Mouse (Mus musculus) intestine, embryonic 16.5 days (tissue): ENCODE measurements around the gene Scn8a. TPM values are rescaled to one million over a fixed set of nuclear protein-coding genes. Genes with fewer than 3 reads are reported as not detected.
A peak's percentile ranks its signal among the peaks of the same experiment; 100 is the strongest.

Experiments used
- ATAC-seq: fragments of 200-750 bp; cut with Nextera tagmentation; 2 replicates; pipeline ENCODE4 v1.8.0; 2017; ENCODE audit warnings: moderate TSS enrichment, moderate library complexity
- H3K27ac ChIP-seq: fragments of 300-500 bp; sonication (generic); 2 replicates; pipeline ENCODE4 v1.5.1; 2014; ENCODE audit warnings: mild to moderate bottlenecking, low read length
- H3K27me3 ChIP-seq: fragments of 300-500 bp; sonication (generic); replicated peaks from 2 replicates; pipeline ENCODE4 v1.6.1; 2014; ENCODE audit warnings: low read length, control low read depth, mixed read lengths; ENCODE audit not compliant: control insufficient read depth, insufficient read depth
- H3K36me3 ChIP-seq: fragments of 300-500 bp; sonication (generic); 2 replicates; pipeline ENCODE4 v1.6.1; 2014; ENCODE audit warnings: low read length, control low read depth; ENCODE audit not compliant: control insufficient read depth, insufficient read depth
- H3K4me1 ChIP-seq: fragments of 300-500 bp; sonication (generic); 2 replicates; pipeline ENCODE4 v1.6.1; 2014; ENCODE audit warnings: low read length, control low read depth, mixed read lengths; ENCODE audit not compliant: control insufficient read depth, insufficient read depth
- H3K4me2 ChIP-seq: fragments of 300-500 bp; sonication (generic); 2 replicates; pipeline ENCODE4 v1.6.1; 2014; ENCODE audit warnings: low read depth, low read length, control low read depth
- H3K4me3 ChIP-seq: fragments of 300-500 bp; sonication (generic); 2 replicates; pipeline ENCODE4 v1.5.1; 2014; ENCODE audit warnings: mild to moderate bottlenecking, low read length
- H3K9ac ChIP-seq: fragments of 300-500 bp; sonication (generic); 2 replicates; pipeline ENCODE4 v1.6.1; 2014; ENCODE audit warnings: low read depth, low read length
- H3K9me3 ChIP-seq: fragments of 300-500 bp; sonication (generic); 2 replicates; pipeline ENCODE4 v1.6.1; 2016; ENCODE audit warnings: low read length, control low read depth; ENCODE audit not compliant: control insufficient read depth
- WGBS: fragments of 180-500 bp; shearing (Covaris S2); extraction: QIAGEN DNeasy Blood & Tissue Kit; methylation state at CpG from one replicate; pipeline ENCODE4 v1.1.7; 2014; 5-methylcytosine and 5-hydroxymethylcytosine counted together
- polyA plus RNA-seq: library from polyadenylated mRNA; unstranded; fragments of >200 nt; fragmentation: Nextera tagmentation; extraction: Ambion mirVana; gene quantifications from 2 replicates; pipeline ENCODE4 v1.2.1, GENCODE M21; 2015

The Scn8a gene
- polyA plus RNA-seq, 1 experiment from 2014 or later = 0.95 TPM

DNA sequence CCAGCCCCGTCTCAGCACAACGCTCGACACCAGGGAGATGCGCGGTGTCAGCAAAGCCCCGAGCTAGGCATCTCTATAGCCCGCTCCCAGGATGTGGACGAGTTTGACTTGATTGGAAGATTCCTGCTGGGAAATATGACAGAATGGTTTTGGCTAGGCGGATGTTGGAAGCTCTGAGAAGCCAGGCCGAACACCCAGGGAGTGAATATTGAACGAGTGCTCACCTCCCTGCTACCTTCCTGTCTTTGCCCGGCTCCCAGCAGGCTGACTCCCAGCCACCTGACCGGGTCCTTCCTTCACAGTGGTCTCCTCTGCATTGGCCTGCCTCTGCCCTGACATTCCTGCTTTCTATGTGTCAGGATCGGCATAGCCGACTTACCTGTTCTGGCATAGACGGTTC lies 85.1 kb downstream of the Scn8a start:
- no peak overlapping the region for H3K4me2 ChIP-seq
- no peak overlapping the region for H3K9ac ChIP-seq
- no peak overlapping the region for H3K27ac ChIP-seq
- H3K4me3 ChIP-seq = no peak overlapping the region
- H3K36me3 ChIP-seq = no peaks in the 10 kb centered on the region
- WGBS = 77% methylated on average over 16 of the region's 16 CpGs
- no peaks in the 10 kb centered on the region for H3K4me1 ChIP-seq
- H3K9me3 ChIP-seq = no peaks in the 10 kb centered on the region
- no peaks in the 10 kb centered on the region for H3K27me3 ChIP-seq
- ATAC-seq = no peak

DNA sequence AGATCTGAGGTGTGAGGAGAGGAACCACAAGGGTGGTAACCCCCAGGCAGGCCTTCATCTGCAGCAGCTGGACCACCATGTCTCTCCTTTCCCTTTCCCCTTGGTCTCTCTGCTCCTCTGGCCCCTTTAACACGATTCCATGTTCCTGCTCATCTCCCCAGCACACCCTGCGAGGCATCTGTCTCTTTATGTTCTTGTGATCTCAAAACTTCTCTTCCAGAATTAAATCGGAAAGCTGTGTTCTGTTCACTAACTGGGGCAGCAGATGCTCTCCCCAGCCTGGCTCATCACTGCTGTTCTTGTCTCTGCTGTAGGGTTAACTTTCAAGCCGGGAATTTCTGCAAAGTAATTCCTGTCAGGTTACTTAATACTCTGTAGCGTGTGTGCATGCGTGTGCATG lies 91.3 kb downstream of the Scn8a start:
- Histone ChIP-seq H3K4me1 (no peaks in the 10 kb centered on the region), H3K4me2 (no peak overlapping the region), H3K27me3 (no peaks in the 10 kb centered on the region), H3K9ac (no peak overlapping the region), H3K36me3 (no peaks in the 10 kb centered on the region), H3K4me3 (no peak overlapping the region), H3K9me3 (no peaks in the 10 kb centered on the region), H3K27ac (no peak overlapping the region)
- WGBS = 77% methylated on average over 6 of the region's 6 CpGs
- ATAC-seq = no peak

DNA sequence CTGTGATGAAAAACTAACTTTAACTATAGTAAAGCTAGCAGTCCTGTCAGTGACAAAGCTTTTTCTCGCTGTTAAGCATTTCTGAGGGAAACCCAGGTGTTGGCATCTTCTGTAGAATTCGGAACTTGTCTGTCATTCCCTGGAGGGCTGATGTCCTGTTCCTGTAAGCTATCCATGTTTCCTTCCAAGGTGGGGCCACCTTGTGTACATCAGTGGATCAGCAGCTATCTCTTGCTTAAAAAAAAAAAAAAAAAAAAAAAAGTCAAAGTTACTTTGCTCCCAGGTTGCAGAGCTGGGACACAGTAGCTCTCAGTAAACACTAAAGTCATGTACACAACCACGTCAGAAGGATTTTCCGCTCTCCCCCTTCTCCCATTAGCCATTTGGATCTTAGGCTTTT lies 91.9 kb downstream of the Scn8a start:
- no peak for ATAC-seq
- 63% methylated on average over 4 of the region's 4 CpGs for WGBS
- Histone ChIP-seq H3K9me3 (no peaks in the 10 kb centered on the region), H3K4me1 (no peaks in the 10 kb centered on the region), H3K4me3 (no peak overlapping the region), H3K9ac (no peak overlapping the region), H3K4me2 (no peak overlapping the region), H3K27ac (no peak overlapping the region), H3K36me3 (no peaks in the 10 kb centered on the region), H3K27me3 (no peaks in the 10 kb centered on the region)

- Histone ChIP-seq H3K9me3 (no peaks in the 10 kb centered on the region), H3K27me3 (no peaks in the 10 kb centered on the region), H3K36me3 (no peaks in the 10 kb centered on the region), H3K4me3 (no peak overlapping the region), H3K27ac (no peak overlapping the region), H3K4me1 (no peaks in the 10 kb centered on the region), H3K4me2 (no peak overlapping the region), H3K9ac (no peak overlapping the region)
- no peak for ATAC-seq
- WGBS = 86% methylated on average over 11 of the region's 11 CpGs
These were observed 101.8 kb downstream of the Scn8a start for GRCm38 (mm10) chr15:100971443-100971842.

DNA sequence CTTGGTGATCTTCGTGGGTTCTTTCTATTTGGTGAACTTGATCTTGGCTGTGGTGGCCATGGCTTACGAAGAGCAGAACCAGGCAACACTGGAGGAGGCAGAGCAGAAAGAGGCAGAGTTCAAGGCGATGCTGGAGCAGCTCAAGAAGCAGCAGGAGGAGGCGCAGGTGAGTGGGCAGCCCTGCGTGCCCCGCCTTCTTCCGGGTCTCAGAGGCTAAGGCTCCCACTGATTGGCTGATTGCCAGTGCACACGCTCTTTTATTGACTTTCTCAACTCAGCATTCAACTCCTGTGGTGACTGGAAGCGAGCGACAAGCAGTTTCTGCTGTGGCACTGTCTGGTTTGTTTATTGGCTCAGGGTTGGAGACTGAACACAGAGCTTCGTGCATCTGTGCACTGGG lies 103.1 kb downstream of the Scn8a start:
- Histone ChIP-seq H3K9ac (no peak overlapping the region), H3K27ac (no peak overlapping the region), H3K9me3 (no peaks in the 10 kb centered on the region), H3K4me1 (no peaks in the 10 kb centered on the region), H3K4me3 (no peak overlapping the region), H3K36me3 (no peaks in the 10 kb centered on the region), H3K4me2 (peak overlapping the region; percentile 25), H3K27me3 (no peaks in the 10 kb centered on the region)
- ATAC-seq = peak; percentile 88
- WGBS = 30% methylated on average over 11 of the region's 11 CpGs

GRCm38 (mm10) chr15:100974679-100975078 lies 105.0 kb downstream of the Scn8a start:
- Histone ChIP-seq H3K27ac (no peak overlapping the region), H3K4me1 (no peaks in the 10 kb centered on the region), H3K9ac (no peak overlapping the region), H3K4me2 (no peak overlapping the region), H3K36me3 (no peaks in the 10 kb centered on the region), H3K9me3 (no peaks in the 10 kb centered on the region), H3K27me3 (no peaks in the 10 kb centered on the region), H3K4me3 (no peak overlapping the region)
- 74% methylated on average over 1 of the region's 1 CpGs for WGBS
- ATAC-seq = no peak

- Histone ChIP-seq H3K36me3 (no peaks in the 10 kb centered on the region), H3K4me1 (peaks cover 6% of the 10 kb centered on the region; the same call in 1 of the 2 replicates), H3K4me3 (peak overlapping the region; percentile 59), H3K4me2 (peak overlapping the region; percentile 91), H3K27ac (no peak overlapping the region), H3K9me3 (no peaks in the 10 kb centered on the region), H3K27me3 (0 out of 2 replicates have a peak, but pooled peaks cover 3% of the 10 kb centered on the region), H3K9ac (peak overlapping the region; percentile 66)
- peak; percentile 90 for ATAC-seq
- 2% methylated on average over 46 of the region's 46 CpGs for WGBS
These were observed 113.9 kb downstream of the Scn8a start for GRCm38 (mm10) chr15:100983427-100984153.

DNA sequence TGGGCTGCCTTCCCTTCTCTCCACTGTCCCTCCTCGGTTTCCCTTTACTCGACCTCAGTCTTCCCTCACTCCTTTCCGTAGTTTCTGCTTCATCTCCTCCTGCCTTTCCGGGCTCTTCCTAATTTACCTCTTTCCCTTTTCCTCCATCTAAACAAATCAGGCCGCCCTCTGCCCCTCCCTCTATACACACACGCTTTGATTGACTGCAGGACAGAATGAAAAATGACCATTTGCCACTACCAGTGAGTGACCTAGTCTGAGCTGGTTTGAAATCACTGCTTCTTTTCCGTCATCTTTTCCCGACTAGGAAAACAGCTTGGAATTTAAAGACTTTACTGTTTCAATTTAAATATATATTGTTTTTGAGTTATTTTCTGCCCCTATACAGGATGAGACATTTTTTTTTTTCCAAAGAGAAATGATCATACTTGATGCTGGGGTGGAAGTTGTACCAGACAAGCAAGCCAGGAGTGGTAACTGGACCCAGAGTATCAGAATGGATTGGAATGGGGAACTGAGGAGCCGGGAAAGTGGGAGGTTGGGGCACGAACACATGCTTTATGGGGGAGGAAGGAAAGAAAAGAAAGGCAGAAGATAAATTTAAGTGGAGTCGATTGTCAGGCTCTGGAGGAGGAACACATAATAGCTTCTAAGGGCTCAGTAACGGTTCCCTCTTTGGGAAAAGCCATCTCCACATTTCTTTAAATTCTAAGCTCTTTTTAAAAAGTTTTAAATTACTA lies 114.7 kb downstream of the Scn8a start:
- 25% methylated on average over 12 of the region's 12 CpGs for WGBS
- Histone ChIP-seq H3K27ac (no peak overlapping the region), H3K36me3 (no peaks in the 10 kb centered on the region), H3K27me3 (0 out of 2 replicates have a peak, but pooled peaks cover 3% of the 10 kb centered on the region), H3K4me3 (peak overlapping the region; percentile 59), H3K4me2 (peak overlapping the region; percentile 91), H3K9me3 (no peaks in the 10 kb centered on the region), H3K9ac (peak overlapping the region; percentile 66; the same call in 1 of the 2 replicates), H3K4me1 (peaks cover 6% of the 10 kb centered on the region; the same call in 1 of the 2 replicates)
- no peak for ATAC-seq

DNA sequence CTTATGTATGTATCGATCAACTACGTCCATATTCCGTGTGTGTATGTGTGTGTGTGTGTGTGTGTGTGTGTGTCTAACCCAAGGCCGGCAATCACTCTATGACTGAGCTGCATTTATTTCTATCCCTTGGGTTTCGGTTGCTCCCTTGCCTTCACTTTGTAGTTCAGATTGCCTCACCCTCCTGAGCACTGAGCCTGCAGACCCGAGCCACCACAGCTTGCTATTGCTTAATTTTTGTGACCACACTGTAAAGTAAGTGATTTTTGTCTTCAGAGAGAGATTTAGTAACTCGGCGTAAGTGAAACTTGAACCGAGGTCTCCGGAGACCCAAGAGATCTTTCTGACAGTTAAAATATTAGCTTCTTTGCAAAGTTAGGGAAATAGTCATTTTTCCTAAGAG lies 116.8 kb downstream of the Scn8a start:
- no peak overlapping the region for H3K4me2 ChIP-seq
- 89% methylated on average over 10 of the region's 10 CpGs for WGBS
- 0 out of 2 replicates have a peak, but pooled peaks cover 3% of the 10 kb centered on the region for H3K27me3 ChIP-seq
- H3K36me3 ChIP-seq = no peaks in the 10 kb centered on the region
- peaks cover 6% of the 10 kb centered on the region; the same call in 1 of the 2 replicates for H3K4me1 ChIP-seq
- no peaks in the 10 kb centered on the region for H3K9me3 ChIP-seq
- H3K9ac ChIP-seq = no peak overlapping the region
- H3K4me3 ChIP-seq = no peak overlapping the region
- no peak overlapping the region for H3K27ac ChIP-seq
- no peak for ATAC-seq
